Mouse (Mus musculus): Measurements from ENCODE around the gene Sco2.

GRCm38 (mm10) chr15:89356372-89356771, 17.3 kb downstream of the Sco2 start:
- TF ChIP-seq FLI1 (IDR thresholded peaks at IDR 0.05; ENCODE audit: low read length), result no peak
- TF ChIP-seq GATA1 (IDR thresholded peaks at IDR 0.05; ENCODE audit: borderline replicate concordance, low read length), result no peak

Measured in megakaryocyte, embryonic 14.5 days (primary cell).